Mouse (Mus musculus): Measurements from ENCODE around the gene Nhs. TPM values are rescaled to one million over a fixed set of nuclear protein-coding genes. Genes with fewer than 3 reads are reported as not detected.

Nhs gene
- total and polyA plus RNA-seq, 3 experiments: 0.04 to 0.30 (median 0.12) TPM

DNA sequence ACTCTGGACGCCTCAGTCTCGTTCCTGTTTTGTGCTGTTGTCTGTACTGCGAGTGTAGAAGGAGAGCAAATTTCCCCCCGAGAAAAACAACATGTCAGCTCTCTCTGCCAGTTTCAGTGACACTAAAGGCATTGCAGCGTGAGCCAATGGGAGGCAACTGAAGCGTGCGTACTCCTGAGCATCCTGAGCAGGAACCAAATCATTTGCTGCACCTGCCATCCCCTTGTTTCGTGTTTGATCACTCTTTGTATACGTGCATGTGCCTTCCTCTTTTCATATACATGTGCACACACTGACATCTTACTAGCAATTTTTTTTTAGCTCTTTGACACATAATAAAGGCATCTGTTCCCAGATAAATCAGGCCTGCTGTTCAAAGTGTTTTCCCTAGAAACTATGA lies 142.1 kb downstream of the Nhs start:
- no peak overlapping the region for H3K4me3 ChIP-seq (replicated peaks in 1 of 3; ENCODE audit: low read depth in 2 of 3, low read length in 2 of 3, poor library complexity in 1 of 3)
- H3K36me3 ChIP-seq (replicated peaks in 1 of 2; ENCODE audit: control insufficient read depth in 1 of 2, insufficient read depth in 1 of 2, low read length in 1 of 2): no peaks in the 10 kb centered on the region
- no peak overlapping the region for H3K27ac ChIP-seq (ENCODE audit: insufficient read depth, low read depth)
- H3K27me3 ChIP-seq (replicated peaks): no peaks in the 10 kb centered on the region
- no peak overlapping the region for H3K9ac ChIP-seq (ENCODE audit: insufficient read depth, low read depth)
- in situ Hi-C loops (cut with MboI; ENCODE audit: low pct_ligation_motif_present, low pct_unique_long_range_greater_than_20kb, low sequenced_read_pairs): no loop called here
- H3K4me1 ChIP-seq (ENCODE audit: control insufficient read depth in 1 of 2, insufficient read depth in 2 of 2): no peaks in the 10 kb centered on the region
- no peak for TF ChIP-seq BHLHE40 (IDR thresholded peaks at IDR 0.05; ENCODE audit: low read depth, low read length)
- no peak for TF ChIP-seq NRF1 (IDR thresholded peaks at IDR 0.05; ENCODE audit: low read depth, low read length)
- no peak for TF ChIP-seq CHD2 (IDR thresholded peaks at IDR 0.05; ENCODE audit: low read length)
- TF ChIP-seq SMC3 (IDR thresholded peaks at IDR 0.05; ENCODE audit: low read depth, low read length): no peak
- no peak for TF ChIP-seq EP300 (IDR thresholded peaks at IDR 0.05; ENCODE audit: low read length)
- no peak for TF ChIP-seq MAZ (IDR thresholded peaks at IDR 0.05; ENCODE audit: low read depth, low read length)
- no peak for TF ChIP-seq HCFC1 (IDR thresholded peaks at IDR 0.05; ENCODE audit: low read depth, low read length)
- TF ChIP-seq MAFK (IDR thresholded peaks at IDR 0.05; ENCODE audit: insufficient replicate concordance, low read length): no peak
- no peak for TF ChIP-seq ZNF384 (IDR thresholded peaks at IDR 0.05; ENCODE audit: low read depth, low read length)
- TF ChIP-seq POLR2AphosphoS2 (IDR thresholded peaks at IDR 0.05; ENCODE audit: low read depth, low read length): no peak
- no peak for TF ChIP-seq POLR2A (IDR thresholded peaks at IDR 0.05; ENCODE audit: low read depth, low read length)
- no peaks in the 10 kb centered on the region for H3K79me2 ChIP-seq (replicated peaks; ENCODE audit: control insufficient read depth, extremely low read depth, insufficient read depth, poor library complexity, severe bottlenecking)
- H3K4me2 ChIP-seq (ENCODE audit: insufficient read depth, low read depth, poor library complexity, severe bottlenecking): no peak overlapping the region
- H3K9me3 ChIP-seq (replicated peaks; ENCODE audit: low read length): no peaks in the 10 kb centered on the region
- dilution Hi-C loops (cut with MboI; ENCODE audit: extremely low pct_ligation_motif_present, extremely low pct_unique_long_range_greater_than_20kb, low sequenced_read_pairs): no loop called here
- no peak for DNase-seq (ENCODE audit: extremely low read depth)

DNA sequence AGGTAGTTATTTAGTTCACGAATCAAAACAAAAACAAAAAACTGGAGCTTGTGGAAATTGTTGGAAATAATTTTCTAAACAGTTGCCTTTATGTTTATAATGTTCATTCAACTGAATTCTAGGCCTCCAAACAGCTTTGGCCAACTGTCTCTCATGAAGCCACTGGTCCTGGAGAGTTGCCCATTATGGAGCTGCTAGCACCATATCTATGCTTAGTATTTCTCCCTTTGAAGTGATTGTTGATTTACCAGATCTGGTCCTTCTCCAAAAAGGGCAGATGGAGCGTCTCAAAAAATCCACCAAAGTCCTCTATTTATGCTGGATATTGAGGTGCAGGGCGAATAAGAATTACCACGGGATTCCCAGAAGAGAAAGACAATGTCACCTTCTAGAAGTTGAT lies 147.0 kb downstream of the Nhs start:
- H3K9me3 ChIP-seq (replicated peaks; ENCODE audit: low read length): no peaks in the 10 kb centered on the region
- H3K4me2 ChIP-seq (ENCODE audit: insufficient read depth, low read depth, poor library complexity, severe bottlenecking): no peak overlapping the region
- H3K27me3 ChIP-seq (replicated peaks): no peaks in the 10 kb centered on the region
- in situ Hi-C loops (cut with MboI; ENCODE audit: low pct_ligation_motif_present, low pct_unique_long_range_greater_than_20kb, low sequenced_read_pairs): no loop called here
- no peak overlapping the region for H3K4me3 ChIP-seq (replicated peaks in 1 of 3; ENCODE audit: low read depth in 2 of 3, low read length in 2 of 3, poor library complexity in 1 of 3)
- H3K27ac ChIP-seq (ENCODE audit: insufficient read depth, low read depth): no peak overlapping the region
- H3K9ac ChIP-seq (ENCODE audit: insufficient read depth, low read depth): no peak overlapping the region
- dilution Hi-C loops (cut with MboI; ENCODE audit: extremely low pct_ligation_motif_present, extremely low pct_unique_long_range_greater_than_20kb, low sequenced_read_pairs): no loop called here
- H3K79me2 ChIP-seq (replicated peaks; ENCODE audit: control insufficient read depth, extremely low read depth, insufficient read depth, poor library complexity, severe bottlenecking): no peaks in the 10 kb centered on the region
- no peaks in the 10 kb centered on the region for H3K4me1 ChIP-seq (ENCODE audit: control insufficient read depth in 1 of 2, insufficient read depth in 2 of 2)
- TF ChIP-seq JUND (conservative IDR thresholded peaks at IDR 0.05; ENCODE audit: low read depth, low read length) (no peak), BHLHE40 (IDR thresholded peaks at IDR 0.05; ENCODE audit: low read depth, low read length) (no peak), MAFK (IDR thresholded peaks at IDR 0.05; ENCODE audit: insufficient replicate concordance, low read length) (no peak), NELFE (IDR thresholded peaks at IDR 0.05; ENCODE audit: low read depth, low read length) (no peak), MXI1 (IDR thresholded peaks at IDR 0.05; ENCODE audit: low read depth, low read length) (no peak), ELF1 (IDR thresholded peaks at IDR 0.05; ENCODE audit: low read depth, low read length) (no peak), USF1 (IDR thresholded peaks at IDR 0.05; ENCODE audit: low read depth, low read length) (no peak), KAT2A (IDR thresholded peaks at IDR 0.05; ENCODE audit: insufficient replicate concordance, low read length) (no peak), TBP (conservative IDR thresholded peaks at IDR 0.05; ENCODE audit: low read depth, low read length) (no peak), POLR2AphosphoS2 (IDR thresholded peaks at IDR 0.05; ENCODE audit: low read depth, low read length) (no peak), EP300 (IDR thresholded peaks at IDR 0.05; ENCODE audit: low read length) (no peak), IRF4 (IDR thresholded peaks at IDR 0.05; ENCODE audit: low read depth, low read length) (no peak), MAZ (IDR thresholded peaks at IDR 0.05; ENCODE audit: low read depth, low read length) (no peak), TCF12 (IDR thresholded peaks at IDR 0.05; ENCODE audit: low read depth, low read length) (no peak), ZMIZ1 (IDR thresholded peaks at IDR 0.05; ENCODE audit: low read depth, low read length) (no peak), MYC (IDR thresholded peaks at IDR 0.05; ENCODE audit: low read depth, low read length) (no peak), POLR2A (IDR thresholded peaks at IDR 0.05; ENCODE audit: low read depth, low read length) (no peak)
- no peak for DNase-seq (ENCODE audit: extremely low read depth)
- H3K36me3 ChIP-seq (replicated peaks in 1 of 2; ENCODE audit: control insufficient read depth in 1 of 2, insufficient read depth in 1 of 2, low read length in 1 of 2): no peaks in the 10 kb centered on the region
